Mouse (Mus musculus) small intestine, adult 2 months (tissue): ENCODE results near the gene Cisd3. TPM values are rescaled to one million over a fixed set of nuclear protein-coding genes. Genes with fewer than 3 reads are reported as not detected.
A peak's percentile ranks its signal among the peaks of the same experiment; 100 is the strongest.

Experiments
- H3K27ac ChIP-seq: fragments of 200-500 bp; 2 replicates; pipeline ENCODE4 v1.5.1; 2012; ENCODE audit warnings: low read depth, low read length, control low read depth, inconsistent platforms; ENCODE audit not compliant: insufficient read depth
- H3K27me3 ChIP-seq: fragments of 200-500 bp; 2 replicates; pipeline ENCODE4 v1.6.1; 2012; ENCODE audit warnings: mild to moderate bottlenecking, moderate library complexity, low read length, inconsistent platforms; ENCODE audit not compliant: control insufficient read depth, insufficient read depth
- H3K36me3 ChIP-seq: fragments of 200-500 bp; 2 replicates; pipeline ENCODE4 v1.6.1; 2012; ENCODE audit warnings: mild to moderate bottlenecking, low read length, control low read depth, inconsistent platforms; ENCODE audit not compliant: control insufficient read depth, insufficient read depth
- H3K4me1 ChIP-seq: fragments of 200-500 bp; 2 replicates; pipeline ENCODE4 v1.6.1; 2012; ENCODE audit warnings: low read length, inconsistent platforms, mixed read lengths; ENCODE audit not compliant: control insufficient read depth, insufficient read depth, insufficient read length
- H3K4me3 ChIP-seq: fragments of 200-500 bp; 2 replicates; pipeline ENCODE4 v1.5.1; 2012; ENCODE audit warnings: low read depth, mild to moderate bottlenecking, control low read depth, inconsistent platforms, low read length, moderate library complexity
- CTCF ChIP-seq: fragments of 200-500 bp; IDR thresholded peaks from 2 replicates; pipeline ENCODE4 v1.5.1; 2012; ENCODE audit warnings: low read depth, mild to moderate bottlenecking, control low read depth, inconsistent platforms, low read length, moderate library complexity, mixed read lengths; ENCODE audit not compliant: insufficient replicate concordance, insufficient read length; ENCODE audit errors: extremely low read depth
- POLR2A ChIP-seq: fragments of 200-500 bp; IDR thresholded peaks from 2 replicates; pipeline ENCODE4 v1.6.1; 2012; ENCODE audit warnings: low read depth, mild to moderate bottlenecking, control low read depth, inconsistent platforms, low read length, moderate library complexity
- WGBS: fragments of 180-500 bp; shearing (Covaris S2); methylation state at CpG from one replicate; pipeline ENCODE4 v1.1.7; 2018; 5-methylcytosine and 5-hydroxymethylcytosine counted together
- polyA plus RNA-seq: library from polyadenylated mRNA; depleted of rRNA; stranded (reverse); fragments of >200 nt; gene quantifications from 2 replicates; pipeline ENCODE4 v1.2.3, GENCODE M21; 2012

Cisd3 gene
- polyA plus RNA-seq, 1 experiment: 249 TPM

DNA sequence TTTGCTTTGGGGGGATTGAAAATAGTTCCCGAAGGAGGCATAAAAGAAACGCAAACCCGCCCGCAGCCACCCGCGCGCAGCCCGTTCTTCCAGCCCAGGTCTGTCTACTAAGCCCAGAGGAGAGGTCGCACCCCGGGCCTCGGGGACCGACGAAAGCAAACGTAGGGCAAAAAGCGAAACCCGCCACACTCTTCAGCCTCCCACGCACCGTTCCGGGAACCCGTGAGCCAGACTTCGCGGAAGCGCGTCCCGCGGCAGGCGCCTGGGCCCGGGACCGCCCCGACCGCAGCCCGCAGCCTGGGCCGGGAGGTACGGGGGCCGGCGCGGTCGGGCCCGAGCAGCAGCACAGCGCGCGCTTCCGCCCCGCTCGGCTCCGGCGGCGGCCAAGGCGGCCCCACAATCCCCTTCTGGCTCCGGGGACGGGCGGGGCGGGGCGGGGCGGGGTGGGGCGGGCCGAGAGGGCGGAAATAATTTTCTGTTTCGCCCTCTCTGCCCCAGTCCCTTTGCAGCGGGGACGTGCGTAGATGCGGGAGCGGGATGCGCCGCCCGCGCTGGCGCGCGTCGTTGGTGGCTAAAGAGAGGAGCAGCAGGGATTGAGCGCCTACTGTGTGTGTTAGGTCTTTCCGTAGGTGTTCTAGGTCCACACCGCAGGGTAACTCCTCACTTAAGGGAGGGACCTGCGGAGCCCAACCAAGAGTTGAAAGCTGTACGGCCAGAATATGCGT, 25.5 kb upstream of the Cisd3 start:
- Histone ChIP-seq H3K27ac (peak overlapping the region; percentile 99), H3K4me3 (peak overlapping the region; percentile 100), H3K4me1 (peaks cover 16% of the 10 kb centered on the region; the same call in 1 of the 2 replicates), H3K36me3 (peaks cover 1% of the 10 kb centered on the region; the same call in 1 of the 2 replicates), H3K27me3 (no peaks in the 10 kb centered on the region)
- WGBS: under 1% methylated on average over 78 of the region's 78 CpGs
- TF ChIP-seq CTCF (no peak), POLR2A (peak; percentile 93)

DNA sequence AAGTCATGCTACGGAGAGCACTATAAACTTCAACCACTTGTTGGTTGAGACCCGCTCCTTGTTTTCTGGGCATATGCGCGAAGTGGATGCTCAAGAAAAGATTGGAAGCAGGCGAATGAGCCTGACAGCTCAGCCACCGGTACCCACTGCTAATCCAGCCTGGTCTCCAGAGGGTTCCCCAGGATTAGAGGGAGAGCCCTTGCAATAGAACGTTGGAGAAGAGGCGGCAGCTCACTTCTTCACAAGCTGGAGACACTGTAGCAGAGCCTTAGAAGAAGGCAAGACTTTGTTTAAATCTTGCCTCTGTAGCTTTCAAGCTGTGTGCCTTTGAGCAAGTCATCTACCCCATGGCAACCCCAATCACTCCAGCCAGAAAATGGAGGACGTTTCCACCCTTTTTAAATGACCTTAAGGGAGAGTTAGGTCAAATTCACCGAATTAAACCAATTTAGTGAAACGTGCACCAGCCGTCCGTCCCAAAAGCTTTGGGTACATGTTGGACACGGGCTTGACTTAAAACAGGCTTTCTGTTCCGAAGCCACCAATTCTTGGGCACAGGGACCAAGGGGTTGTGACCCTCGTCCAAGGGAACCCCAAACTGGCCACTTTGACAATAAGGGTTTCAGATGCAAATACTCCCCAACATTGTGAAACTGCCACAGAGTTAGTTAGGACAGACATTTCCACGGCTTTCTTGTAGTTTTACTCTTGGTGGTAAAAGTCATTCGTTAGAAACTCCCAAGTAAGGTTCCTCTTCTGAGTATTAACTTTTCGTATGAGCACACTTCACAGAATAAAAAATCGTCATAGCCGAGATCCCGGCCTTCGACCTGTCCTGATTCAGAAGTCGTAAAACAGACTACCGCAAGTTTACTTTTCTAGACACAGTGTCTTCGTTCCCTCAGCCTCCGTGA, 24.6 kb upstream of the Cisd3 start:
- H3K27me3 ChIP-seq: no peaks in the 10 kb centered on the region
- TF ChIP-seq POLR2A: no peak
- TF ChIP-seq CTCF: no peak
- WGBS: 6% methylated on average over 27 of the region's 27 CpGs
- peak overlapping the region; percentile 100 for H3K4me3 ChIP-seq
- H3K4me1 ChIP-seq: peaks cover 16% of the 10 kb centered on the region; the same call in 1 of the 2 replicates
- H3K36me3 ChIP-seq: peaks cover 1% of the 10 kb centered on the region
- H3K27ac ChIP-seq: peak overlapping the region; percentile 82

DNA sequence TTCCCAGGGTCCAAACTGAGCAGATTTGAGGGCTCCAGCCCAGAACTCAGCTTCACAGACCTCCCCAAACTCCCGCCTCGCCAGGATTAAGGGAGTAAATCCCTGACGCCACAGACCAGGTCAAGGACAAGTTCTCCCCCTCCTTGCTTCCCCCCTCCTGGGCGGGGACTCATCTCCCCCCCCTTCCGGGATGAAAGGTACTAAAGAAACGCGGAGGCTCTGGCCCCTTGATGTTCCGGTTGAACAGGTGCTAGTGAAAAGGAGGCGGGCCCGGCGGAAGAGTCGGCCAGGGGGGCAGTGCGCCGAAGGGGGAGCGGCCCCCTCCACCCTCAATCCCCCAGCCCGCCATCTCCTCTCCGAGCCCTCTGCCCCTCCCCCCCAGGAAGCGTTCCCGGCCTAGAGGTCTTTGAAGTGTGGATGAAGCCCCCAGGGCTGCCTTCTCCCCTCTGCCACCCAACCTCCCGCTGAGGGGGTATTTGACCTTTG, 23.9 kb upstream of the Cisd3 start:
- Histone ChIP-seq H3K27me3 (no peaks in the 10 kb centered on the region), H3K4me3 (peak overlapping the region; percentile 89), H3K4me1 (peaks cover 16% of the 10 kb centered on the region; the same call in 1 of the 2 replicates), H3K27ac (peak overlapping the region; percentile 82), H3K36me3 (peaks cover 6% of the 10 kb centered on the region)
- TF ChIP-seq POLR2A: no peak; the same call in 1 of the 2 replicates
- no peak for TF ChIP-seq CTCF
- WGBS: 3% methylated on average over 20 of the region's 20 CpGs

GRCm38 (mm10) chr11:97662207-97662892, 23.3 kb upstream of the Cisd3 start:
- WGBS: 2% methylated on average over 21 of the region's 21 CpGs
- no peaks in the 10 kb centered on the region for H3K27me3 ChIP-seq
- peak overlapping the region; percentile 82 for H3K27ac ChIP-seq
- TF ChIP-seq POLR2A (no peak), CTCF (no peak)
- peaks cover 16% of the 10 kb centered on the region; the same call in 1 of the 2 replicates for H3K4me1 ChIP-seq
- peak overlapping the region; percentile 89 for H3K4me3 ChIP-seq
- peaks cover 8% of the 10 kb centered on the region for H3K36me3 ChIP-seq

DNA sequence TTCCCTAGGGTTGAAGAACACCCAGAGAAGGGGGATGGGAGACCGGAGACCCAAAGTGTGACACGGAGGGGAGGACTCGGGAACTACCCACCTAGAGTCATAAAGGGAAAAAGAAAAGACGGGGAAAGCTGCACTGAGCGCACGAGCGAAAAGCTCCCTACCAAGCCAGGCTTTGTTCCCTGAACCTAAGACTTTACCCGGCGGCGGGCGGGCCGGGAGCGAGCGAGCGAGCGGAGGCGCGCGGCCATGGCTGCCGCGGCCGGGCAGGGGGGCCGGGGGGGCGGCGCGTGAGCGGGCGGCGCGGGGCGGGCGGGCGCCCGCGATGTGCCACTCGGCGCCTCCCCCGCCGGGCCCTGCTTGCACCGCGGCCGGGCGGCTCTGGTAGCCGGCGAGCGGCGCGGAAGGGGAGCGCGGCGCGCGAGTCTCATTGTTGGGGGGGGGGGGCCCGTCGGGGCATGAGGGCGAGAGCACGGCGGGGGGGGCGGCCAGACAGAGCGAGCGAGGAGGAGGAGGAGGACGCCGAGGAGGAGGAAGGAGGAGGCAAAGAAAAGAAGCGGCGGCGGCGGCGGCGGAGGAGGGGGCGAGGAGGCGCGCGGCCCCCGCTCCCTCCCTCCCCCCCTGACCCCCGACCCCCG, 22.6 kb upstream of the Cisd3 start, which contains the start of gene Mllt6:
Gene Mllt6 (plus strand): TSS at position 522 of the 635 bp plus-strand sequence.
- Histone ChIP-seq H3K4me1 (peaks cover 14% of the 10 kb centered on the region; the same call in 1 of the 2 replicates), H3K27me3 (no peaks in the 10 kb centered on the region), H3K27ac (peak within 1 kb of the TSS; percentile 82), H3K36me3 (peaks cover 10% of the 10 kb centered on the region), H3K4me3 (peak within 1 kb of the TSS; percentile 89)
- TF ChIP-seq CTCF (no peak), POLR2A (peak; percentile 54; the same call in 1 of the 2 replicates)
- under 1% methylated on average over 51 of the region's 76 CpGs for WGBS
